Mouse (Mus musculus) cerebellum, adult (tissue): ENCODE data around the gene Nck2.

Source experiments
- ATAC-seq: cut with Nextera tagmentation; 2 replicates; pipeline ENCODE4 v1.9.2; 2017; ENCODE audit warnings: mild to moderate bottlenecking, moderate library complexity, mixed read lengths; ENCODE audit not compliant: insufficient number of reproducible peaks, low FRiP score, low TSS enrichment

Nck2 gene

DNA sequence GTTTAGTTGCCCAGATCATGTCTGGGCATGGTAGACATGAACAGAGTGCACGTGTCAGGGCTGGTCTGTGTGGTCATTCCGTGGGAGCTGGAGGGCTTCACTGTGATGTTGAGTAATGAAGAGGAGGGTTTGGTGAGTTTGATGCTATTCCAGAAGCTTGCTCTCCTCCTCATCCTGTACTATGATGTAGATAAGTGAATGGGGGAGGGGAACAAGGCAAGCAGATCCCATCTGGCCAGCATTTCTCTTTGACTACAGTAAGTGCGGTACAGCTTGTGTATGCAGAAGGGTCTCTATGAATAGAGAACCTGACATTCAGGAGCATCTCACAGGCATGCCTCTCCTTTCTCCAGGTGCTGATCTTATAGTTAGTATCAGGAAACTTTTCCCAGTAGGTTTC, 52.6 kb downstream of the Nck2 start:
- no peak for ATAC-seq

- no peak for ATAC-seq
Observed at GRCm38 (mm10) chr1:43497951-43498350, 53.6 kb downstream of the Nck2 start.

DNA sequence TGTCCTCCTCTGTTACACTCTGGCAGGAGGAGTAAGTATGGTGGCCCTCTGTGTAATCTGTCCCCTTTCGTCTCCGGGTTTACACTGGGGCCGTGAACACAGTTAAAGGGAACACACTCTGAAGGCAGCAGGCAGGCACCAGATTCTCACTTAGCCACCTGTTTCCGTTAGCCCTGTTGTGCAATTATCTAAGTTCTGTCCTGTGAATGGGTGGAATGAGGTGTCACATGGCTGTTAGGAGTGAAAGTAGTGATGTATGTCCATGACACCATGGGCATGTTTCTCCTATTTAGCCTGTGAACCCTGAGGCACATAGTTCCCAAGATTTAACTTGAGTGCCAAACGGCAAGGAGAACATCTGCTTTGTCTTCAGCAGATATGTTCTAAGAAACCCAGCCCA, 55.7 kb downstream of the Nck2 start:
- no peak for ATAC-seq

- no peak for ATAC-seq
Observed at GRCm38 (mm10) chr1:43501143-43501919, 57.0 kb downstream of the Nck2 start.

GRCm38 (mm10) chr1:43501920-43502791, 57.8 kb downstream of the Nck2 start:
- ATAC-seq = no peak

GRCm38 (mm10) chr1:43502792-43503146, 58.4 kb downstream of the Nck2 start:
- ATAC-seq = no peak

DNA sequence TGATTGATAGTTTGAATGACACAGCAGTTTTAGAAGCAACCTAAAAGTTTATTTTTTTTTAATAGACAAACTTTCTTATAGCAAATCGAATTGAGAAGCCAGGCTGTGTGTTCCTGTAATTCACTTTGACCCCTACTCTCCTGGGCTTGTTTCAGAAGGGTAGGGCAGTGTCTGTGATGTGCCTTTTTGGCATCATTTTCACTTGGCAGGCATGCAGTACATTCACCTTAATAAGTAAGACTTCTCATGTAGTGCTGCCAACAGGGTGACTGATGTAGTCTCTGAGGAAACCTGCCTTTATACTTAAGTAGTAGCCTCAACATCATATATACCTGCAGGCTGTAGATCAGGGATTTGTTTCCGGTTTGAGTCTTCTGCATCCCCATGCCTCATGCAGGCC, 58.9 kb downstream of the Nck2 start:
- ATAC-seq = no peak

DNA sequence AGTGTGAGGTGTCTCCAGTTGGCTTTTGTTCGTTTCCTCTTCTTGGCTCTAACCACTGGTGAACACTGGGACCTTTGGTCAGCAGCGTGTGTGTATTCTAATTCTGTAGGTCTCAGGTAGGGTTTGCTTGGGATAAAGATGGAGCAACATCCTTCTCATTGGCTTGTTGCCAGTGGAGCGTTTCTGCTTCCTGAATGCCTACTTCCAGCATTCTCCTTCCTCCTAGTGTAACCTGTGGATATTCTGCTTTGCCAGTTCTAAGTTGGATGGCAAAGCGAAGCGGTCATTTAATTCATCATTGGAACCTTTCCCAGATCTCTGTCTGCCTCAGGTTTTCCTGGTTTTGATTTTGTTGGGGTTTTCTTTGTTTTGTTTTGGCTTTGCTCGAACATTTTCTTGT, 59.3 kb downstream of the Nck2 start:
- ATAC-seq = no peak

DNA sequence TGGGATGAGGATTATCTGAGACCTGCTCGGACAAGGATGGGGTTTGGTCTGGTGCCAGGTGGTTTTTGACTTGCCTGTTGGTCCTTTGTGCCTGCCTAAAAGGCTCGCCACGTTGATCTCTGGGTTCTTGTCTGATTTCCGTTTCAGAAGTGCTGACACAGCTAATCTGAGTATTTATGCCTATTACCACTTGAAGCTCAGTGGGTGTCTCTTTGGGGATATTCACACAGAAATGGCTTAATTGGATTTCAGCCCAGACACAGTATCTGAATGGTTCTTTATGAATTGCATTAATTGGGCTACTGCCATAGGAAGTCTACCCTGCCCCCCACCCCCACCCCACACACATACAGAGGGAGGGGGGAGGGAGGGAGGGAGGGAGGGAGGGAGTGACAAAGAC, 59.9 kb downstream of the Nck2 start:
- ATAC-seq = no peak

DNA sequence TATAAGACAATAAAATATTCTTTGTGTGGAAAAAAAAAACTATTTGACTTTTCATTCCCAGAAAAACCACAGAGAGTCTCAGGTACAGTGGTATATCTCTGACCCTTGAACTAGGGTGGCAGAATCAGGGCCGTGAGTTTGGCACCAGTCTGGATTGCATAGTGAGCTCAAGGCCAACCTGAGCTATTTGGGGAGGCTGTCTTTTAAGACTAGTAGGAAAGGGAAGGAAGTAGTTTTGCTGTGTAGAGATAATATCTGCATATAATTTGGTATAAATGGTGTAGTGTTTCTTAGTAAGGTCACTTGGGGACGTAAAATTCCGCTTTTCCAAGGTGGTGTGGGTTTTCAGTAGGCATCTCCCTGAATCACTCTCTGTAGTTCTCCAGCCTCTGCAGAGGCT, 62.3 kb downstream of the Nck2 start:
- ATAC-seq = no peak

DNA sequence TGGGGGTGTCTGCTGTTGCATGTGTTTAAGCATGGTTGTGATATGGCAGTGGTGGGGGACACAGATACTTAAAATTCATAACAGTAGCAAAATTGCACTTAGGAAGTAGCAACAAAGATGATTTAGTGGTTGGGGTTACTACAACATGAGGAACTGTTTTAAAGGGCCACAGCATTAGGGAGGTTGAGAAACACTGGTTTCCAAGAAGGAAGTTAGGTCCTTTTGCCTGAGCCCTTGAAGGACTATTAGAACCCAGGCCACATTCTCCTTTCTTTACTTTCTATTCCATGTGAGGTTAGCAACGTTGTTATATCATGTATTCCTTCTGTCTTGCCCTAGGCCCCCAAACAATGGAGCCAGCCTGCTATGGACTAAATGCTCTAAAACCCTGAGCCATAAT, 63.4 kb downstream of the Nck2 start:
- ATAC-seq = no peak

- ATAC-seq = peak; percentile 9; the same call in 1 of the 2 replicates
Observed at GRCm38 (mm10) chr1:43511256-43511655, 66.9 kb downstream of the Nck2 start.

GRCm38 (mm10) chr1:43511667-43512066, 67.3 kb downstream of the Nck2 start:
- peak; percentile 86 for ATAC-seq

- ATAC-seq = no peak
Observed at GRCm38 (mm10) chr1:43517405-43517804, 73.0 kb downstream of the Nck2 start.

DNA sequence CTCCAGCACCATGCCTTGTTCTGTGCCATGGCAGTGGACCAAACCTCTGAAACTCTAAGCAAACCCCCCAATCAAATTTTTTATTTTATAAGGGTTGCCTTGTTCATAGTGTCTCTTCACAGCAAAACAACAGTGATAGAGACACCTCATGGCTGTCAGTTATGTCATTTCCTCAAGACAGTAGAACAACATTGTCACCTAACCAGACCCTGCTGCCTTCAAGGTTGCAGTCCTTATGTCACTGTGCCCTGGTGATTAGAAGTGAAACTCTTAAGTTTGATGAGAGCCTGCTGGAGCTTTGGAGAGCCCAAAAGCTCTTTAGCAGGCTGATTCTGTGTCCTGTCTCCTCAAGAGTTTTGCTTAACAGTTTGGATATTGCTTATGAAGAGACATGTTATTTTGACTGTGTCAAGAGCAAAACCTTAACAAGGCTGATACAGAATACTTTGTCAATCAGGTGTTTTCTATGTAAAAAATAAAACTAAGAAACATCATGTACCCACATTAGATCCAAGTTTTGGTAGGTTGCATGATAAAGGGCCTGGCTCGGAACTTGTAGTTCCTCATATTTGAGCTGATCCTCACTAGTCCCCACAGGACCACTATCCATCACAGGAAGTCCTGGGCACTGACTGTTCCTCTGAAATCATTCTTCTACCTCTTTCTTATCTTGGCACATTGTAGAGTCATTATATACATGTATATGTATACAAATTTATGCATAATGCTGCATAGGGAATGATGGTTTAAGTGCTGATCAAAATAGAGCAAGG, 76.0 kb downstream of the Nck2 start:
- no peak for ATAC-seq

DNA sequence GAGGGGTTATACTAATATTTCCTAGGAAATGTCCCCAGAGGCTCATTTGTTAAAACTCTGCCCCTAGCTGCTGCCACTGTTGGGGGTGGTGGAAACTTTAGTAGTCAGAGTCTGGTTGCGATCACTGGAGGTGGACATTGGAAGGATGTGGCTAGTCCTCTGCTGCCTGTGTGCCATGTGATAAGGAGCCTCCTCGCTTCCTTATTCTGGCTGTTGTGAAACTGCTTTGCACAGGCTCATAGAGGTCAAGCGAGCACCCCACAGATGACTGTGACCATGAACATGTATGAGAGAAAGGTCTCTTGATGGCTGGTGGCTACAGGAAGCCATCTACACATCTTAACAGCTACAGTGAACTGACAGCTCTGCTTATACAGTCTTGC, 76.6 kb downstream of the Nck2 start:
- ATAC-seq = no peak

DNA sequence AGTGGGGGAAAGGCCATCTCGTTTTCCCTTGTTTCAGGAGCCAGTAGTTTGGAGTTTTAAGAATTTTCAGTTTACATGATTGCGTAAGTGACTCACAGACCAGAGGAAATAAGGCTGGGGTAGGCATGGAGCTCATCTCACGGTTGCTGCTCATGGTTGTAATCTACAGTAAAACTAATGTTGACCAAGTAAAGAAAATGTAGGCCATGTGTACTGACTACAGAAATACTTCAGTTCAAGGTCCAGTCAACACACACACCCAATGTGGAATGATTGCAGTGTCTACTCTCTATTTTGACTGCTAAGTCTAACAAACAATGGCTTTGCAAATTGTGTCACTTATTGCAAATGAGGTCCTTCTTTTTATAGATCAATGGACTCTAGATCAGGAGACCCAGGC, 77.1 kb downstream of the Nck2 start:
- no peak for ATAC-seq

DNA sequence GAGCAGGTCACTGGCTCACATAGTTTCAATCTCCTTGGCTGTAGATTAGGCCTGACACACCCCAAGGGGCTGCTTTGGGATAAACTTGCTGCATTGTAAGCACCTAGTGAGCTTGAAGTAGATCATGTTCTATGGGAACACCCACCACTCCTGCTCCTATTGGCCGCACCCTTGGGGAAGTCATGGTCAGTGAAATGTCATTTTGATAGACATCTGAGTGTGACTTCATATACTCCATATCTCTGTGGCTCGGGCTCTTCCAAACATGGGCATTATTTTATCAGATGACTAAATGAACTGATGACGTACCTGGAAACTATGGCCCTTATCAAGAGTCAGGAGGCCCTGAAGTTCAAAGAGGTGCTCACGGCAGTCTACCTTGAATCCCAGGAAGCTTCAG, 77.6 kb downstream of the Nck2 start:
- no peak for ATAC-seq

GRCm38 (mm10) chr1:43522976-43523375, 78.6 kb downstream of the Nck2 start:
- ATAC-seq = no peak

DNA sequence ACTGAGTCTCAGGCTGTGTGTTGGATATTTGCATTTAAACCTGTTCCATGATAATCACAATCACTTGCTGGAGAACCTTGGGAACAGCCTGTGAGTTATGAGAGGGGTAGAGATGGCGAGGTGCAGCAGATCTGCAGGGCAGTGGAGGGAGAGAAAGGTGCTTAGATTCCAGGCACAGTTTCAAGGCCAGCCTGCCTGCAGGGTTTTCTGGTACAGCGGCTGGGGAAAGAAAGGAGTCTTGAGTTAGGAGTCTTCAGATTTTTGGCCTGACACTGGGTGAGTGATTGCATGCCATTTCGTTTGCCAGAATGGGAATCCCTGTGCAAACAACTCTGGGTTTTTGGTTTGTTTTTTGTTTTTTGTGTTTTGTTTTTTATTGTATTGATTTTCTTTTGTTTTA, 80.0 kb downstream of the Nck2 start:
- no peak for ATAC-seq

DNA sequence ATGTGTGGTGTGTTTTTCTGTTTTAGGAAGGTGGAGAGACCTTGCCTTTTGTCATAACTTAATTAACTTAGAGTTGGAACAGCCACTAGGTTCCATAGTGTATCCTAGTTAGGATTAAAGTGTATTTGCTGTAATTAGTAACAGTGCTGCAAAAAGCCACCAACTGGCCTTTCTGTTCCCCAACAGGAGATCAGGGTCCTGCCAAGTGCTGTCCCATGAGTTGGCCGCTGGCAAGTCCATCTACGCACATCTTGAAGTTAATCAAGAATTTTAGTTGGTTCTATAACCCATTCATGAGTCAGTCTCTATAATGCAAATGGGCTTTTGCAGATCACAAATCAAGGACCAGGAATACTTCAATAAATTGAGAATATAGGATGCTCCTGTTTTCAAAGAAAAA, 83.9 kb downstream of the Nck2 start:
- ATAC-seq = no peak; the same call in 1 of the 2 replicates
